Mouse (Mus musculus) ES-CJ7 (cell line): ENCODE measurements around the gene Tfeb.

Source experiments
- DNase-seq: peaks from one replicate; pipeline ENCODE4 v3.0.0; 2011; ENCODE audit warnings: low read depth, low spot score

Tfeb gene

DNA sequence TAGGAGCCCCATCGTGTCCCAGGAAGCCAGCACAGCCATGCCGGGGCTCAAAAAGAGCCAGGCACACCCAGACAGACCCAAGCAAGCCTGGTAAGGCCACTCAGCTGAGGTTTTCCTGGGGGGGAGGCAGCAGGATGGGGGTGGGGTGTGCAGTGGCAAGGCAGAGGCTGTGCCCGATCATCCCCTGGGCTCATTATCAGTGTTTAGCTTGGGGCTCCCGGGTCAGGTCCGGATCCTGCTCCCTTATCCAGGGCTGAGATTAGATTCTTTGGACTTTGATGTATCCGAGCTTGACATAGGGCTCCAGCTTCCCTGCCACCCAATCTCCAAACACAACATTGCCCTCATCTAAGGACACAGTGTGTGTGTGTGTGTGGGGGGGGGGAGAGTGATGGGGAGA is 24.9 kb upstream of the Tfeb start:
- DNase-seq: no peak

DNA sequence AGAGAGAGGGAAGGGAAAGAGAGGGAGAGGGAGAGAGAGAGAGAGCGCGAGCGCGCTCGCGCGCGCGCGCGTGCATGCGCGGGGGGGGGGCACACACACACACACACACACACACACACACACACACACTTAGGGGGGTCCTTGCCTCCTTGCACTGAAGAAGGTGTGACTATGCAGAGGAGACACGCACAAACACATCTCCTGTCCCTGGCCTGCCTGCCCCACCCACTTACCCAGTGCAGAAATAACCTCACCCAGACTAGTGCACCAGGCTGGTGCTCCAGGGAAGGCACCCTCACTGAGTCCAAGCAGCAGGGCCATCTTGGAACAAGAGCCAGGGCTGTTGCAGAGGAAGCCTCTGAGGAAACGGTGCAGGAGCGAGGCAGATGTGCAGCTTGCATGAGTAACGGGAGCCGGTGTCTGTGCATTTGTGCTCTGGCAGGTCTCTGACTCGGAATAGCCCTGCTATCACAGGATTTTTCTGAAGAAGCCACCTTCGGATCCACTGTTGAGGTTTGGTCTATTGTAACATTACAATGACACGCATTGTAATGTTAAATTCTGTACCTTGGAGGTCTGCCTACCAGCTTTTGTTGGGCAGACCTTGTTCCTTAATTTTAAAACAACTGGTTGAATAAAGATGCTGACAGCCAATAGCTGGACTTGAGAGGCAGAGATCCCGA is 23.8 kb upstream of the Tfeb start:
- peak; percentile 94 for DNase-seq

DNA sequence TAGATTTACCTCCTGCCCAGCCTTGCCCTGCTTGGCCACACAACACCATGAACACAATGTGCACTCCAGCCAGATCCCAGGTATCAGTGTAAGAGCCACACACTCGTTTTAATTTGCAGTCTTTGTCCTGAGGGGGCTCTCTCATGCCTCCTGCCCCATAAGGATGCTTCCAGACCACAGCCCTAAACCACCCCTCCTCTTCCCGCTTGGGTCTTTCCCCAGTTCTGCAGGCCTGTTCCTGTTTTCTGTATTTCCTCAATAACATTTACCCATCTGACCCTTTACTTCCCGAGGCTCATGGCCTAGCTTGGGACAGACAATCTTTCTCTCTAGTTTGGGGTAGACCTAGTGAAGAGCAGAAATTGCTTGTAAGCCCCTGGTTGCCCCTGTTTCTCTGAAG is 21.8 kb upstream of the Tfeb start:
- DNase-seq: no peak

DNA sequence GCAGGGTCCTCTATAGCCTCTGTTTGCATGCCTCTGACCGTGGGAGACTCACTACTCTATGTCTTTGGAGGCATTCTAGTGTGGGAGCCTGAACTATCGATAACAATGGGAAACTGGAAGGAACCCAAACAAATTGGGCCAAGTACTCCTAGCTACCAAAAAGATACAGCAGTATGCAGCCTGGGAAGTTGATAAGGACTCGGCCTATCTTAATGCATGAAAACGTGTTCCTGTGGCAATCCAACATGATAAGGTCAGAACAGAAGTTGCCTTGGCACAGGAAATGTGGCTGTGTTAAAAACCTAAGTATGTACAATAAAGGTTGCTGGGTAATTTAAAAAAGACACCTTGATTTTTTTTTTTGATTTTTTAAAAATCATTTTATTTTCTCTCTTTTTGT is 15.6 kb upstream of the Tfeb start:
- no peak for DNase-seq

DNA sequence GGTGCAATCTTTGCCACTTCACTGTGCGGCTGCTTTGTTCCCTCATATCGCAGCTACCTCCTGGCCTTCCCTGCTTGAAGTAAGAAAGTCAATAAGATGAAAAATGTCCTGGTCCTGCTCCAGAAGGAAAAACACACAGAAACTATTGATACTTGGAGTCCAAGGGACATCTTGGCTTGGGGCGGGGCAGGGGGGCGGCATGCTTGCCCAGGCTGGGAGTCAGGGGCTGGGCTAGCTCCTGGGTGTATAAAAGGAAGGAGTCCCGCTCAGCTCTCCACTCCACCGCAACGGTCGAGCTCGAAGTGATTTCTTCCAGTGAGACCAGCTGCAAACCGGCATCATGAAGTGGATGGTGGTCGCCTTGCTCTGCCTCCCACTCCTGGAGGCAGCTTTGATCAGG is 10.3 kb upstream of the Tfeb start, which contains the start of gene Pgc:
Pgc (plus strand) TSS at position 277 of the 400 bp plus-strand sequence.
- no peak for DNase-seq

DNA sequence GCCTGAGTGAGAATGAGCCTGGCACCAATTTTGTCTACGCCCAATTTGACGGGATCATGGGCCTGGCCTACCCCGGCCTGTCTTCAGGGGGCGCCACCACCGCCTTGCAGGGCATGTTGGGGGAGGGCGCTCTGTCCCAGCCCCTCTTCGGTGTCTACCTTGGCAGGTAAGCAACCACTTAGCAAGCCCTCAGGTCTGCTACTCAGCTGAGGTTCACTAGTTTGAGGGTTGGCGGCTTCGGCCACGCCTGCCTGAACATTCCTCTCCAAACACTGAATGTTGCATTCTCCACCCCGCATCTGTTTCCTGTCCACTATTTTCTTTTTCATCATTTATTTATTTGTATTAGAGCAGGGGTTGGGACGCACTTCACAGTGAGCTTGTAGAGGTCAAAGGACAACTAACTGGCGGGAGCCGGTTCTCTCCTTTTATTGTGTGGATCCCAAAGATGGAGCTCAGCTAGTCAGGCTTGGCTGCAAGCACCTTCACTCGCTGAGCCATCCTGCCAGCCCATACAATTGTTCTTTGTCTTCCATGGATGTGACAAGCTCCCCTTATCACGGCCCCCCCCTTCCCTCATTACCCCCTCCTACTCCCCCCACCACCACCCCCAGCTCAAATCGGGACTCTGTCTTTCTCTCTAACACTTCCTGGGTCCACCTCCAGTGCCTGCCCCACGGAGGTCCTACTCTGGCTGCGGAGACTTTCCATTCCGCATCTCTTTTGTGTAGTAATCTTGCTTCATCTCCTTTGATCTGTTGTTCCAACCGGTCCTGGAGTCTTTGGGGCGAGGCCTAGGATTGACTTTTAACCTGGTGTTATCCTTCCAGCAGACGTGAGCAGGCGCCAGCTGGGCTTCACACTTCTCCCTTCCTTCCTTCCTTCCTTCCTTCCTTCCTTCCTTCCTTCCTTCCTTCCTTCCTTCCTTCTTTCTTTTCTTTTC is 5.9 kb upstream of the Tfeb start:
- peak; percentile 75 for DNase-seq

DNA sequence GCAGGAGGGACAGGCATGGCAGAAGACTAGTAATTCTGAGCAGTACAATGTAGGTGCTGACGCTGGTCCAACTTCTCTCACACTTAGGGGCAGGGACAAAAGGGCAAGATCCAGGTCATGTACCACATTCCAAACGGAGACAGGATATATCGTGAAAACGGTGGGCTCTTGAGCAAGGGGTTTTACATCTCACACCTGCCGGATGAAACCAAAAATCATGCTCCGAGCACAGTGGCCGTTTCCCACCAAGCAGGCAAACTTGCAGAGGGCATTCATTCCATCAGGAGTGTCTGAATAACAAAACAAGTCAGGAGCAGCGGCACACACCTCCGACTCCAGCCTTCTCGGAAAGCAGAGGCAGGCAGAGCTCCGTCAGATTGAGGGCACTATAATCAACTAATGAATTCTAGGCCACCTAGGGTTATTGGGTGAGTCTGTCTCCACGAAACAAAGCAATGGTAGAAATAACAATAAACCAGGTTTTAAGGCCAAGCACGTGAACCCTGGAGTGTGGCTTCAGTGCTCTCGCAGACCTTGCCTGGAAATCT is 1.2 kb upstream of the Tfeb start:
- peak; percentile 73 for DNase-seq

DNA sequence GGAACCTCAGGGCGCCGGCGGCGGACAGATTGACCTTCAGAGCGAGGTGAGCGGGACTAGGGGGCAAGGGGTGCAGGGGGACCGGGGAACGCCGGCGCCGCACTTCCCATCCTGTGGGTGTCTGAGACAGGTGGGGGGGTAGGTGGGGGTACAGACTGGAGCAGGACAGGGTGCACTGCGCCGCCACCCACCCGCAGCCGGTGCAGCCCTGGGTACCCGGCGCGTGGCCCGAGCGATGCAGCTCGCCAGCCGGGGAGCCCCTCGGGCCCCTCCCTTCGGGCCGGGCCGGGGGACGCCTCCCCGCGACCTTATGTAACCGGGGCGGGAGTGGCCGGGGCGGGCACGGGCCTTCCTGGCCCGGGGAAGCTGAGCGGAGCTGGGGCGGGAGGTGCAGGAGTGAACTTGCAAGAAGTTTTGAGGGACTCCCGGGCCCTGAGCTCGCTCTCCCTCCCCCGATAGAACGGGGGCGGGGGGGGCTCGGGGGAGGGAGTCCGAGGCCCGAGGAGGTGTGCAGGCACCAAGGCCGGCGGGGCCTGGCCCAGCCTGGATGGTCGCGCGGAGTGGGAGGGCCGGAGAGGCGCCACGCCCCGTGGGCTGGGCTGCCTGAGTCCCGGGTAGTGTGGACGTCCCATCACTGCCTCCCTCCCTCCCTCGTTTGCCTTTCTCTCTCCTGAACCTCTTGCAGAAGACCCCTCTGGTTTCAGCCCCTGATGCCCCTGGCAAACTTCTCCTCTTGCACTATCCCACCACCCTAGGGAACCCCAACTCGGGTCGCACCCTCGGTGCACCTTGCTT is 638 bp downstream of the Tfeb start:
- peak; percentile 84 for DNase-seq

DNA sequence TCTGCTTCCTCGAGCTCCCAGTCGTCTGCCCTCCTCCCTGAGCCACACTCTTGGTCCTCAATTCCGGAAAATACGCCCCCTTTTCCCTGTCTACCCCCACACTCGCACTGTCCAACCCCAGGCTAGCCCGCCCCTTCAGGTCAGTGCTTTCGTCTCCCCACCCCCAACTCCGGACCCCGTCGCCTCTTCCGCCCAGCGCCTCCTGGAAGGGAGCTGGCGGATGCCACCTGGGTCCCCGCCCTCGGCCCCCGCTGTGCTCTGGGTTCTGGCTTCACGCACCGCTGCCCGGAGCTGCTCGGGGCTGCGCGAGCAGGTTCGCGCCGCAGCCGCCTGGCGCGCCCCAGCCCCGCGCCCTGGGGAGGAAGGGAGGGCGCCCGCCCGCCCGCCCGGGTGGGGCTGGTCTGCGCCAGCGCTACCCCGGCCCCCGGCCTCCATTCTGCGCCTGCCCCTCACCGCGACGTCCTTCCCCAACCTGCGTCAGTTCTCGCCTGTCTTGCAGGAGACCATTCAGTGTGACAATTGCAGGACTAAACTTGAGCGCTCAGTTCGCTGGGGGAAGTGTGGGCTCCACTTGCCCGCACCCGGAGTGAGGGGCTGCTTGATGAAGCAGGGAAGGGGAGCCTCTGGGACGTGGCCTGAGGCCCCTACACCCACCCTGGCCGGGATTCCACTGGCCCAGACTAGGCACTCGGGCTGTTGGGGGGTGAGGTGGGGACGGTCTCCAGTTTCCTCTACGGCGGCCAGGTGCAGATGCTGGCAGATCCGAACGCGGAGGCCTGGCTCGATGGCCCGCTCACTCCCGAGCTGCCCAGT is 1.4 kb downstream of the Tfeb start:
- DNase-seq: peak; percentile 95

DNA sequence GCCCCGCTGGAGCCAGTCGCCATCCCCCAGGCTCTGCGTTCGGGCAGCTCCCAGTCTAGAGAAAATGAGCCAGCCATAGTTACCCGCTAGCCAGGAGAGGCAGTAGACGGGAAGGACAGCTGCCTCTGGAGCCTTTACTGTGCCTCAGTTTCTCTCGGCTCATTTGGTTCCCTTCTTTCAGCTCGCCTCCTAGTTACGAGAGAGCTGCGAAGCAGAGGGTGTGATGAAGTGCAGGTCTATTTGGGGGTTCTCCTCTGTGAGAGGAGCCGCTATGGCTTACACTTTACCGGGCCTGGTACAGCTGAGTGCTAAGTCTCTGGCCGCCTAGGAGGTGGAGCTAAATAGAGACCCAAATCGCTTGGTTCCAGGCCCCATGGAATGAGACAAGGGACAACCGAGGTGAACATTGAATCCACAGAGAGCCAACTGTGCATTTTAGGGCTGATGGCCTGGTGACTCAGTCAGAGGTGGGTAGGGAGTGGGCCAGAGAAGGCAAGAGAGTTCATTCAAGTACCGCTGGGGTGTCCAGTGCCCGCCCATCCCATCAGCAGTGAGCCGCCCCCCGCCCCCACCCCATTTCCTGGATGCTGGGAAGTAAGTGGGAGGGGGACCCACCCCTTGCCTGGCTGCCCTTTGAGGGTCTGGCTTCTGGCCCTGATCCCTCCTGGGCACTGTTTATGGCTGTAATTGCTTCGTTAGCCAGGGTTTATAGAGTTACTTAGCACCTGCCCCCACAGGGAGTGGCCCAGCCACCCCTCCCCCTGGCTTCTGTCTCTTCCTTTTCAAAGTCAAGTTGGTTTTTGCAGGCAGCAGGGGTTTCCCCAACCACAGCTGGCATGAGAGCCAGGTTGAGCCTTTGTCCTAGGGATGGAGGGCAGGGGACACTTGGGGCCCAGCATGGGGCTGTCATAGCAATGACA is 2.3 kb downstream of the Tfeb start:
- peak; percentile 95 for DNase-seq

DNA sequence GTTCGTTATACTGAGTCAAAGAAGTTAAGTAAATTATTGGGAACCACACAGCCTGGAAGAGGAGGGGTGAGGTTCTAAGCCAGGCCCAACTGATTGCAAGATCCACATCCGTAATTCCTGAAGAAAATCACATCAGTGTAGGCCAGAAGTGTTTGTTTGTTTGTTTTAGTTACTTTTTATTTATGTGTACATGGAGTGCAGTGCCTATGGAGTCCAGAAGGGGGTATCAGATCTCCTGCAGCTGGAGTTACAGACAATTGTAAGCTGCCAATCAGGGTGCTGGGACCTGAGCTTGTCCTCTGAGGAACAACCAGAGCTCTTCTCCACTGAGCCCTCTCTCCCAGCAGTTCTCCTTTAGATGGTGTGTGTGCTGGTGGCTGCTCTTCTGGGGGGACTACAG is 3.4 kb downstream of the Tfeb start:
- peak; percentile 88 for DNase-seq

DNA sequence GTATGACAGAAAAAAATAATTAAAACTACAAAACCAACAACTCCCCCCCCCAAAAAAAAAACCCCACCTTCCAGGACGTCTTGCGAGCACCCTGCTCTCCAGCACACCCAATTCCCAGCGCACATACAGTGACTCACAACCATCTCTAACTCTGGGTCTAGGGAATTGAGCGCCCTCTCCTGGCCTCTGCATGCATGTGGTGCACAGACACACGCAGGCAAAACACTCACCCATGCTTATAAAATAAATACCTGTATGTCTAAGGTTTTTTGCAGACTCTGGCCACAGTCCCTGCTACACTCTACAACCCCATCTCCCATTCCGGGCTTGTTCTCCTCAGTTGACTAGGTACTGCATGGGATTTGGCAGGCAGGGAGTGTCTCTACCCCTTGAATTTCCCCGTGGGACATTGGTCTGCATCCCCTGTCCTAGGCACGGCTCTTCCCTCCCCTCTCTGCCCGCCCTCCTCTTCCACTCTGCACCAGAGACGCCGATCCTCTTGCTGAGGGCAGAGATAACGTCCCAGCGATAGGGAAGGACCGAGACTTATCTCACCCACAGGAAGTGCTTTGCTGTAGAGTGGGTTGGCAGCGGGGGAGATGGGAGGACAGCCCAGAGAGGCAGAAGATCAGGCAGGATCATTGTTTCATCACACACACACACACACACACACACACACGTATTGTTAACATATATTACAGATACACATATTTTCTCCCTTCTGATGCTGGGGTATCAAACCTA is 6.3 kb downstream of the Tfeb start:
- DNase-seq: peak; percentile 80

DNA sequence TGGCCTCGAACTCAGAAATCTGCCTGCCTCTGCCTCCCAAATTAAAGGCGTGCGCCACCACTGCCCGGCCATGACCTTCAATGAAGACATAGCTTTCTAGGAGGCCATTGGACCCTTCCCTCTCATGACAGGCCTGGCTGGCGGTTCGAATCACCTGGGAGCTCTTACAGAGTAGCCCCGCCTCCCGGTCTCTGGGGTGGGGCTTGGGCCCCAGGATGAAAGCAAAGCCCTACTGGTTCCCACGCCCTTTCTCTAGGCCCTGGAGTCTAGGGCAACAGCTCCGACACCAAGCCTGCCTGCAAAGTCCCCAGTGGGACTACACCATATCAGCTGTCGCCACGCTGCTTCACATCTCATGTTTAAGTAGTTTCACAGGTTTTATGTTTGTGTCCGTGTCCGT is 7.3 kb downstream of the Tfeb start:
- DNase-seq: peak; percentile 73

DNA sequence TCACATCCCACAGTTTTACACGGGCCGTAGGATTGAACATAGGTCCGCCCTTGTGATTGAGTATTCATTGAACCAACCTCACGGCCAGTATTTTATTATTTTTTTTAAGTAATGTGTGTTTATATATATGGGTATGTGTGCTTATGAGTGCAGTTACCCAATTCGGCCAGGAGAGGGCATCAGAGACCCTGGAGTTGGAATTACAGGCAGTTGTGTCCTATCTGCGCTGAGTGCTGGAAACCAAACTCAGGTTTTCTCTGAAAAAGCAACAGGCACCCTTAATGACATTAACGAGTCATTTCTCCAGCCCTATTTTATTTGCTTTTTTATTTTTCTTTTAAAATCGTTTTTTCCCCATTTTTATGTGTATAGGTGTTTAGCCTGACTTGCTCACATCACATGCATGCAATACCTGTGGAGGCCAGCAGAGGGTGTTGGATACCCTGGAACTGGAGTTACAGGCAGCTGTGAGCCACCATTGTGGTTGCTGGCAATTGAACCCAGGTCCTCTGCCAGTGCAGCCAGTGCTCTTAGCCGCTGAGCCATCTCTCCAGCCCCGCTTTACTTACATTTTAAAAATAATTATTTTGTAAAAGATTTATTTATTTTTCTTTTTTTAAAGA is 8.0 kb downstream of the Tfeb start:
- peak; percentile 89 for DNase-seq

DNA sequence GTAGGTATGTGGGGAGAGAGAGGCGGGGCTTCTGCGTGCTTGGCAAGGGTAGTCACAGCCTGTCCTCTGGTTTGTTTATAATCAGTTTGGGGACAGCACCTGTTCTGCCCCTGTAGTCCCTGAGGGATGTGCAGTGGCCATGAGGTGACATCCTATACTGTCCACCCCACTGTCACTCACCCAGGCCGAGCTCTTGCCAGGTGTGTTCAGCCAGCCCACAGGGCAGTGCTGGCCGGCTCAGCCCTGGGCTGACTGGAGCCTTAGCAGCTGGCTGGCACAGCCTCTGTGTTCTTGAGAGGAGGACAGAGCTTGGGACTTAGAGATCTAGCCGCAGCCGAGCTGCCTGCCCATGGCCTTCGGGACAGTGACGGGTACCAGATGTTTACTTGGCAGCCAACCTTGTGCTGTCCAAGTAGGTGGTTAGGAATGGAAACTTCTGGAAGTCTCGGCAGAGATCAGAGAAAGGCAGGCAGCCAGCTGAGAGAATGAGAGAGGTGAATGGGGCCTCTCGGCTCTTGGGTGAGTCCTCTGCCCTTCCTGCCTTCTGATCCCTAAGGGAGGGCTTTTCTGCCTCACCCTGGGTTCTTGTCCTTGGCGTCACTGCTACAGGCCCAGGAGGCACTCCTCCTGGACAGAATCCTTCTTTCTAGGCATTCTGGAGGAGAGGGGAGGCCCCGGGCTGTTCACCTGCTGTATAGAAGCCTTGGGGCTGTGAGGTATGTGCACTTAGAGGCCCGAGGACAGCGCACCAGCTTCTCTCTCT is 12.1 kb downstream of the Tfeb start:
- DNase-seq: no peak

DNA sequence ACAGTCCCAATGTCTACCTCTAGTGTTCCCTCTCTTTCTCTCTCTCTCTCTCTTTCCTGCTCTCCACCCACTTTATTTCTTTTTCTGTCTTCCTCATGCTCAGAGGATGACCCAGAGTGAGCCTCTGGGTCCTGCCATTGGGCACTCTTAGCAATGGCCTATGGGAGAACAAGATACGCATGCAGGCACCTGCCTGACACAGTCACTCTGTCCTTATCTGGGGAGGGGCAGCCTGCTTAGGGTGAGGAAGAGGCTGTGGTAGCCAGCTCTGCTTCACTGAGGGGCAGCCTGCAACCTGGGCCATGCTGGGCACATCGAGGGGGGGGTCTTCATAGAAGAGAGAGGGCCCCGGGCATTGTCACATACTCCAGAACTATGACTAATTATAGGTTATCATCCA is 12.8 kb downstream of the Tfeb start:
- no peak for DNase-seq

DNA sequence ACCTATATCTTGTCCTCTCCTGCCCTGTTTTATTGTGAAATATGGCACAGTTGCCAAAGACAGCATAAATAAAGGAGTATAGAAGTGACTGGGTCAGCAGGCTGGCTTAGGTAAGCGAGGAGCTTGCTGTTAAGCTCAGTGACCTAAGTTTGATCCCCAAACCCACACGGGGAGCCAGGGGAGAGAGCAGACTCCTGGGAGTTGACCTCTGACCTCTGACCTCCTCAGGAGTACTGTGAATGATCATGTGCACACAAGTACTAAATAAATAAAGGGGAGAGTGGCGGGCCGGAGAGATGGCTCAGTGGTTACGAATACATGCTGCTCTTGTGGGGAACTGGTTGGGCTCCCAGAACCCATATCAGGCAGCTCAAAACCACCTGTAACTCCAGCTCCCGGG is 13.3 kb downstream of the Tfeb start:
- DNase-seq: no peak

DNA sequence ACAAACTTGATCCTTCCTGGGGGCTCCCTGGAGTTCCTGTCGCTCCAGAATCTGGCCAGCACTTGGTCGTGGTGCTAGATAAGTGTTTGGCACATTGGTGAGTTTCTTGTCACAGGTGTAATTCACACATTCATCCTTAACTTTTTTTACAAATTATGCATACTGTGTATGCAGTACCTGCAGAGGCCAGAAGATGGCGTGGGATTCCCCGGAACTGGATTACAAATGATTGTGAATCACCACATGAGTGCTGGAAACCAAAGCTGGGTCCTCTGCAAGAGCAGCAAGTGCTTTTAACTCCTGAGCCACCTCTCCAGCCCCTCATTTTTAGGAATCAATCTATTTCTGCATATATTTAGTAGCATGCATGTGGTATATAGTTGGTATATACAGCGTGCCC is 15.0 kb downstream of the Tfeb start:
- DNase-seq: no peak
